Mouse (Mus musculus): ENCODE measurements around the gene Anapc11.
A peak's percentile ranks its signal among the peaks of the same experiment; 100 is the strongest.
"Not testable (repeated sequence)": the region's sequence is repeated elsewhere in the genome, so short reads cannot be mapped to it uniquely, and the experiment has no call there.

Gene Anapc11

DNA sequence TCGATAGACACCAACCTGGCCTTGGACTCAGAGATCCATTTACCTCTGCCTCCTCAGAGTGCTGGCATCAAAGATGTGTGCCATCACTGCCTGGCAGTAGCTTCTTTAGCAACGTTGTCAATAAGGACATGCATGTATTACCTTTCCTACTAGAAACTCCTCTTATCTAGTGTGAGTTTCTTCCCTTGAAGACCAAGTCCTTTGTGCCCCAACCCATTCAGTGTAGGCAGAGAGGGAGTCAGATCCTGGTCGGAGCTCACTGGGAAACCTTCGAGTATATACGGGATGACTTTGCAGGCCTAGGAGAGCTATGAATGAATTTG, 24.0 kb upstream of the Anapc11 start:
- ATAC-seq (ENCODE audit: insufficient number of reproducible peaks, low FRiP score, low TSS enrichment): no peak

DNA sequence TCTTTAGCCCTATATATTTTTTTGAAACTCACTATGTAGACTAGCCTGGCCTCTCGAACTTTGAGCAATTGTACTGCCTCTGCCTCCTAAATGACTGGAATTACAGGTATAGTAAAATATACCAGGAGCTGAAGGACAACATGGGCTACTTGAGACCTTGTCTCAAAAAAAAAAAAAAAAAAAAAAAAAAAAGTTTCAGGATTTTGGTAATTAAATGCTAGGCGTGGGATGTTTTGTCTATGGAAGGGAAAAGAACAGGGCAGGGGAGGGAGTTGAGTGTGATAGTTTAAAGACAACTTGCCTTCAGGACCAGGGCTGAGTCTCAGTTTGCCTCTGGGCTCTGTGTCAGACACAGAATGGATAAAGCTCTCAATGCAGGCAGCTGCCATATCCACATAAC, 23.2 kb upstream of the Anapc11 start:
- ATAC-seq (ENCODE audit: insufficient number of reproducible peaks, low FRiP score, low TSS enrichment): no peak

DNA sequence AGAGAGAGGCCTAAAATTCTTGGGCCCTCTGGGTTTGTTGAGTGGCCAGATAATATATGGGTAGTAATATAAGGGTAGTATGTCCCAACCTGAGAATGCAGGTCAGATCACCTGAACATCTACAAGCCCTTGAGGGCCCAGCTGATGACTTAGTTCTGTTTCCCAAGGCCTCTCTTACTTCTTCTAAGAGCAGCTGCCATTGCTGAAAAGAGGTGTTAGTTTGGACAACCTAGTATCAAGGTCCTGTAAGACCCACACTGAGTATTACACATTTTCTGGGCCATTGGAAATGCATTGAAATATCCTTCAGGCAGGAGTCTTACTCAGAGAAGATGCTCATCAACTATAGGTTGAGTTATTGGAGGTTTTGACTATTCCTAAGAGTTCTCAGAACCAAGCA, 22.3 kb upstream of the Anapc11 start:
- ATAC-seq (ENCODE audit: insufficient number of reproducible peaks, low FRiP score, low TSS enrichment): no peak

DNA sequence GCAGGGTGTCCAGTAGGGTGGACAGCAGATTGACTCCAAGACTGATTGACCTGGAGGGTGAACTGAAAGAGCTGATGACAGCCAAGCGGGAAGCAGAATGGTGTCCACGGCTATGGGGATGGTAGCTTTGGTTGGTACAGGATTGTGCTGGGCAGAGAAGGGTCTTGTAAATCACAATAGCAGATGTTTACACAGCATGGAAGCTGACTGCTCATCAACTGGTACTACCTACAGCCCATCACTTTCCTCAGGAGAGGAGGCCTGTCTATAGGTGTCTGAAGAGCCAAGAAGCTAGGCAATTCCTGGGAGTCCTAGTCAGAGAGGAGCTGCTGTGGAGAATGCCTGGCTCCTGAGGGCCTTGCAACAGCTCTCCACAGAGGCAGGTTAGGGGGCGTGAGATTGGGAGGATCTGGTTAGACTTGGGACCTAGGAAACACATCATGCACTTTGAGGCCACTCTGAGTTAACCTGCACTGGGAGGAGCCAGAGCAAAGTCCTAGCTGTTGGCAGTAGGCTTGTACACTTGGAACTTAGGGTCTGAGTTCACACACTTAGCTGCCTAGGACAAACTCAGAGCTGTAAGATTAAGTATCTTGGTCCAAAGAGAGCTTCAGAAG, 21.7 kb upstream of the Anapc11 start:
- ATAC-seq (ENCODE audit: insufficient number of reproducible peaks, low FRiP score, low TSS enrichment): no peak

DNA sequence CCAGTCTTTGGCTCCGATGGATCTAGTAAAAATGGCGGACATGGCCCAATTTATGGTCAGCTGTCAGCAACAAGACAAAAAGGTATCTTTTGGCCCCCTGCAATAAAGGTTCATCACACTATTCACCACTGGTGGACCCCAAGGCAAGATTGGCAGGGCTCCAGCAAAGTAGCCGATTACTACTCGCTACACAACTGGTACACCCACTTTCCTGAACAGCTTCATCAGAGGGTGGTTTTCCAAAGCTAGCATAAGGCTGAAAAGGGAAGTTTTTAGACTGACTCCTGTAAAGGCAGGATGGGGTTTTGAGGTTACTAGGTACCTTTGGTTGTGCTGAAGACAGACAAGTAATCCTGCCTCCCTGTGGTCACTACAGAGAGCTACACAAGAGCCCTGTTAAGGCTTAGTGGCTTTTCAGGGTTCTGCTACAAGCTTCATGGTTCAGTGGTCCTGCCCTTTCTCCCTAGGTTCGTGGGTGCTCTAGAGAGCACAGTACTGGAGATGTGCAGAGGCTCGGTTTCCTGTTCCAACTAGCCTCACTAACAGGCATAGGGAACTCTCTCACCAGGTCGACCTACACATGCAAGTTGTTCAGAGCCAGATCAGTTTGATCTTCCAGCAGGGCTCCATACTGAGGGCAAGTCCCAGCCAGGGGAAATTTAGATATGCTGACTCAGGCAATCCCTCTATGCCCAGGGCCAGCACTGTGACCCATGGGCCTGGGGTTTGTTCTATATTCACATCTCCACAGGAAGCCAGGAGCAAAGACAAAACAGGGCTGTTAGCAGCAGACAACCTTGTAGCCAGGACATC, 20.8 kb upstream of the Anapc11 start:
- no peak for ATAC-seq (ENCODE audit: insufficient number of reproducible peaks, low FRiP score, low TSS enrichment)

DNA sequence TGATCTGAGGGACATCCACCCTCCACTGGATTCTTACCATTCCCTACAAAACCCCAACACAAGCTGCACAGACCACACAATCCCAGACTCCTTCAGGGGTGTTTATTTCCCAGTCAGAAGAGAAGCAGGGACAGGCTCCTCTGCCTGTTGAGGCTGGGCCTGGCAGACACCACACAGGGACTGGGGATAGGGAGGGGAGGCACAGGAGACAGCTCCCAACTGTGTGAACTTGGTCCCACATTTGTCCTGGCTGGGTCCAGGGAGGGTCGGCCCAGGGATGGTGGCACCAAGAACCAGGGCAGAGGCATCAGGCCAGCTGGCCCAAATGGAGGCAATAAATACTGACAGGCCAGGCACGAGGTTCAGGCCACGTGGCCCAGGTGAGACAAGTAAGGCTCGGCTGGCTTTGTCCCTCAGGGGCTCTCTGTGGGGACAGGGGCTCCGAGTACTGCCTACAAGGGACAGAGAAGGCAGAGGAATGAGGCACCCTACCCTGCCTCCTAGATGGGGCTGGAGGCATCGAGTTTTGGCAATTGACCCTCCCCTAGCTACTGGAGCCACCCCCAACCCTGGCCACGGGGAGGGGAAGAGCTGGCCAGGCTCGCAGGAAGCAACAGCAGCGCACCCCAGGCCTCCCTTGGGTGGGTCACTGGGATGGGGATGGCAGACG, 20.1 kb upstream of the Anapc11 start:
- ATAC-seq (ENCODE audit: insufficient number of reproducible peaks, low FRiP score, low TSS enrichment): no peak

DNA sequence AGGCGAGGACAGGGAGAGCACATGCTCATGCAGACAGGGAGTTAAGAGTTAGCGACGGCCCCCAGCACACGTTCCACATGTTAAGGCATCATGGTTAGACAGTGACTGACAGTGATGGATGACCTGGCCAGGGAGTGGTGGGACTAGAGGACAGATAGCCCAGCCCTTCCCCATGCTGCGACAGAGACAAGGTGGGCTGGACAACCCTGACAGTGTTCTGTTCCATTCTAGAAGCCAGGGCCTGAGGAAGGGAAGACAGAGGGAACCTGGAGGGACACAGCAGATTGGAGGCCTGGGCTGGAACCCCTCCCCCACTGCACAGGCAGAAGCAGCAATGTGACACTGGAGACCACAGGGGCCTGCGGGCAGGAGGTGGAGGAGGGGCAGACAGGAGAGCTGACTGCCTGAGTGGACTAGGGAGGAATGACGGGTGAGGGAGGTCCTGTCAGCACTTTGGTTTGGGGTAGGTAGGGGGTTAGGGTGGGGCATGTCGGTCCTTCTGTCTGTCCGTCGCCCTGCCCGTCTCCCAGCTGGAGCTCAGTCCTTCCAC, 19.5 kb upstream of the Anapc11 start:
- ATAC-seq (ENCODE audit: insufficient number of reproducible peaks, low FRiP score, low TSS enrichment): no peak

DNA sequence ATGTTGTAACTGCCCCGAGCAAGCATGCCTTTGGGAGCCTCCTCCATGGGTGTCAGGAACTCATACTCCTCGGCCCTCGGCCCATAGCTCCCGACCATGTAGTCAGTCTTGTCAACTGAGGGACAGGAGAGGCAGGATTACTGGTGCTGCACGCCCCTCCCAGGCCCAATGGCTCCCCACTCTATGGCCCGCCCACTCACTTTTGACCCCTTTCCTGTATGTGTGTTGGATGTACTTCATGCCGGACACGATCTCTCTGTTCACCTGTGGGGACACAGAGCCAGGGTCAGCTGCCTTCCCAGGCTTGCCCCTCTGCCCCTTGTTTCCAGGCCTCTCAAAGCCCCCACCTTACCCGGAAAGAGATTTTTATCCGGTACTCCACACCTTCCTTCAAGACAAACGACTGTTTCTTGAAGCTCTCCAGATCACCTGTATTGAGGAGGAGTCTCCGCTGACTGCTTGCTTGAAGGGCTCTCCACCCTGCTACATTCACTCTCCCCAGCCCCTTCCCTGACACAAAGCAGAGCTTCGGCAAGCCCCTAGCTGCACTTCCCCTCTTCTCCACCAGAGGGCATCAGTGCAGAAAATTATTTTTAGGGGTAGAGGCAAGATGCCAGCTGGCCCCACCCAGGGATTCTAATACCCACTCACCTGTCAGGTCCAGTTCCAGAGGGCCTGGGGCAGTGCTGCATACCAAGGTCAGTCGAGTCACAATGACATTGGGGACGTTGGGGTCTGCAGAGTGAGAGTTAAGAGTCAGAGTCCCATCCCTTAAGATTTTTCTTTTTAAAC, 18.7 kb upstream of the Anapc11 start:
- ATAC-seq (ENCODE audit: insufficient number of reproducible peaks, low FRiP score, low TSS enrichment): no peak

DNA sequence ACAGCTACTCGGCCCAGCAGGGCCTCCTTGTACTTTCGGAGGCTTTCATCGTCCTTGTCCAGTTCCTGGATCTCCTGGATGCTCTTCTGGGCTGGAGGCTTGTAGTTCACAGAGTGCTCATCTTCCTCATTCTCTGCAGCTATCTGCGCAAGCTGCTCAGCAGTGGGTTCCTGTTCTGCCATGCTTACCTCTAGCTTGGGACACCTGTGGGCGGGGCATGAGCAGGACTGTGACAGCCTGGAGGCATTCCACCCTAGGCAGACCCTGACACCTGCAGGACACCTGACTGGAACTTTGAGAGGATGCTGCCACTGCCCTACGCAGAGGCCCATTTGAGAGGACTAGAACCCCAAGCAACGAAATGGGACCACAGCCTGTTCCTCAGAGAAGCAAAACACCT, 18.0 kb upstream of the Anapc11 start:
- ATAC-seq (ENCODE audit: insufficient number of reproducible peaks, low FRiP score, low TSS enrichment): no peak

DNA sequence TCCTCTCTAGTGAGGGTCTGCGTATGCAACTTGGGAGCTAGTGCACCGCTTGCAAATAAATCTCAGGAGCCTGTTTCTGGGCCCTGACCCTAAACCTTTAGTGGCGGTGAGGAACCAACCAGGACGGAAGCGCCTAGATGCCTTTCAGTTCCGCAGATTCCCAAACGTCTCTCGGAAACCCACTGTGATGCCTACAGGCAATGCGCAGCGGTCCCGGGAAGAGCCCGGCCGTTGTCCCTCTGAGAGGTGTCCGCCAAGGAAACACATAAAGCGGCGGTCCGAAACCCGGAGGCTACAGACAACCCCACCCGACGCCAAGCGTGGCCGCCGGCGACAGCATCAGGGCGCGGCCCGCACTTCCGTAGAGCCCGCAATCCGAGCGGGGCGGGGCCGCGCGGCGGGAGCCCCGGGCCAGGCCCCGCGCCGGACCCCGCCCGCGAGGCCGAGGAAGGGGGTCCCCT, 17.3 kb upstream of the Anapc11 start:
- no peak for ATAC-seq (ENCODE audit: insufficient number of reproducible peaks, low FRiP score, low TSS enrichment)

DNA sequence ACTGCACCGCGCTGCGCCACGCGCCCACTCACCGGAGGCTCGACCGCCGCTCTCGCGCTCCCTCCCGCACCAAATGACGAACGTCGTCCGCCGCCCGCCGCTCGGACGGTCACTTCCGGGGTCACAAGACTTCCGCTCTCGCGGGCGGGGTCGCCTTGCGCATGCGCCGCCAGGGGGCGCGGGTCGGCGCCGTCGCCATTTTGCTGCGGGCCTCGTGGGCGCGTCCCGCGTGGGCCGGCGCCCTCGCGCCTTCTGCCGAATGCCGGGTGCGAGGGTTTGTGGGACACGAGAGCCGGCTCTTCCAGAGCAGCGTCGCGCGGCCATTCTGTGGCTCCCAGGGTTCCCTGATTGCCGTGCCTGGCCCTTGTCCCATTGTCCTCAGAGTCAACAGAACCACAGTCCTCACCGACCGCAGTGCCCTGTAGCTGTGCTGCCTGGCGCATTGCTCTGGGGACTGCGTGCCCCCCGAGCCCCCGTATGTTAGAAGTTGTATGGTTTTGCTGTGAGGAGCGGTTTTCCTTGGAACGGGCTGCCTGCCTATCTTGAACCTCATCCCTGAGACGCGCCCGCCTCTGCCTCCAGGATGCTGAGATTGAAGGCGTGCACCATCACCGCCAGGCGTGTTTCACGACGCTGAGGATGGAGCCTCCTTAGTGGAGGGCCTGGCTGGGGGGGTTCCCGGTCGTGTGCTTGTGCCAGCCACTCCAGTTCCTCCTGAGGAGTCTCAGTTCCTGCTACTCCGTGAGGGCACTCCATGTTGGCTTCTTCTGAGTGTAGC, 16.5 kb upstream of the Anapc11 start, which contains the start of gene Arhgdia:
Gene Arhgdia, minus strand, starts transcription at position 135 of the 778 bp plus-strand sequence.
- peak; percentile 60; the same call in 1 of the 2 replicates for ATAC-seq (ENCODE audit: insufficient number of reproducible peaks, low FRiP score, low TSS enrichment)

DNA sequence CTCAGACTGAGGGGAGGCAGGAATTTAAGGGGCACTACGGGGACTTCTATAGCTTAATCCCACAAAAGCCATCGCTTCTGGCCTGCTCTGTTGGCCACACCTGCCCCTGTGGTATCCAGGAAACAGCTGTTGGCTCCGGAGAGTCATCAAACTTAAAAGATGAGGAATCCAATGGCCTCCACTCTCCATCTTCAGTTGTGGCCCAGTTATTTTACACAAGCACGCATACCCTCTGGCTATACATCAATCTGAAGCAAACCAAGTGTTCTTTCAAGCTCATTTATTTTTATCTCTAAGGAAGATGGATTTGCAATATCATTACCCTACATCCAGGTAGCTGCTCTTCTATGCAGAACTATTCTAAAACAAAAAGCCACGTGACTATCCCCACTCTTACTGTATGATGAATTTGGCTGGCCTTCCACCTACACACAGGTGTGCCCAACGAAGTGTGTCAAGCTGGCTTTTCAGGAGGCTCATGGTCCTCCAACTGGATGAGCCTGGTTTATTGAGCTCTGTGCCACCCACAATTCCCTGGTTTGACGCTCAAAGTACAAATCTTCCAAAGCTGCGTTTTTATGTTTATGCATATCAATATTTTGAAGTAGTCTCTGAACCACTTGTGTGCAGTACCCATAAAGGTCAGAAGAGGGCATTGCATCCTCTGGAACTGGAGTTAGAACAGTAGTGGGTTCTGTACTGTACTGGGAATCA, 15.8 kb upstream of the Anapc11 start:
- no peak for ATAC-seq (ENCODE audit: insufficient number of reproducible peaks, low FRiP score, low TSS enrichment)

DNA sequence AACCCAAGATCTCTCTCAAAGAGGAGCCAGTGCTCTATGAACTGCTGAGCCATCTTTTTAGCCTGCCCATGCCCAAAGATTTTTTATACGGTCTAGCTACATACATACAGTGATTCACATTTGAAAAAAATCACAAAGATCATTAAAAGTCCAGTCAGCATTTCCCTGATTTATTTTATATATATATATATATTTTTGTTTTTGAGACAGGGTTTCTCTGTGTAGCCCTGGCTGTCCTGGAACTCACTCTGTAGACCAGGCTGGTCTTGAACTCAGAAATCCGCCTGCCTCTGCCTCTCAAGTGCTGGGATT, 15.3 kb upstream of the Anapc11 start:
- not testable (repeated sequence) for ATAC-seq (ENCODE audit: insufficient number of reproducible peaks, low FRiP score, low TSS enrichment)

DNA sequence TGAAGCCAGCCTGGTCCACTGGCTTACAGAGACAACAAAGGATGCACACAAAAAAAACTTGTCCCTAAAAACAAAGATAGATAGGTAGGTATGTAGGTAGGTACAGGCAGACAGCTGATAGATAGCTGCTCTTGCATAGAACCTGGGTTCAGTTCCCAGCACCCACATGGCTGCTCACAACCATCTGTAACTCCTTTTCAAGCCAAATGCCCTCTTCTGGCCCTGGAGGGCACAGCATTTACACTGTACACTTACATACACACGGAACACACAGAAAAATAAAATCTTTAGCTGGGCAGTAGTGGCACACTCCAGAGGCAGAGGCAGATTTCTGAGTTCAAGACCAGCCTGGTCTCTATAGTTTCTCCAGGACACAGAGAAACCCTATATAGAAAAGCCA, 14.3 kb upstream of the Anapc11 start:
- ATAC-seq (ENCODE audit: insufficient number of reproducible peaks, low FRiP score, low TSS enrichment): no peak

DNA sequence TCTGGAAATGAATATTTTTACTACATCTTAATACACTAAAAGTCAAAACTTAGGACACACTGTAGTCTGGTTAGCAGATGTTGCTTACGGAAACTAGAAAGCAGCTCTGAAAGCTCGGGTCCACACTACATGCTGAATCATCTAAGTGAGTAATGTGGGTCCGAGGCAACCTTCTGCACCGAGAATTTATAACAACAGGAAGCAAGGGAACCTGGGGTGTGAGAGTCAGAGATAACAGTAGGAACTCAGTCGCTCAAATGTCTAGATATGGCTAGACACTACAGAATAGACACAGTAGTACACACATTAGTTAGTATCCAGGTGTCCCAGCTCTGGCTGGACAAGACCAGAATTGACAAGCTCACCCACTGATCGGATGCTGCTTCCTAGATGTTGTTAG, 9.7 kb upstream of the Anapc11 start:
- ATAC-seq (ENCODE audit: insufficient number of reproducible peaks, low FRiP score, low TSS enrichment): no peak

DNA sequence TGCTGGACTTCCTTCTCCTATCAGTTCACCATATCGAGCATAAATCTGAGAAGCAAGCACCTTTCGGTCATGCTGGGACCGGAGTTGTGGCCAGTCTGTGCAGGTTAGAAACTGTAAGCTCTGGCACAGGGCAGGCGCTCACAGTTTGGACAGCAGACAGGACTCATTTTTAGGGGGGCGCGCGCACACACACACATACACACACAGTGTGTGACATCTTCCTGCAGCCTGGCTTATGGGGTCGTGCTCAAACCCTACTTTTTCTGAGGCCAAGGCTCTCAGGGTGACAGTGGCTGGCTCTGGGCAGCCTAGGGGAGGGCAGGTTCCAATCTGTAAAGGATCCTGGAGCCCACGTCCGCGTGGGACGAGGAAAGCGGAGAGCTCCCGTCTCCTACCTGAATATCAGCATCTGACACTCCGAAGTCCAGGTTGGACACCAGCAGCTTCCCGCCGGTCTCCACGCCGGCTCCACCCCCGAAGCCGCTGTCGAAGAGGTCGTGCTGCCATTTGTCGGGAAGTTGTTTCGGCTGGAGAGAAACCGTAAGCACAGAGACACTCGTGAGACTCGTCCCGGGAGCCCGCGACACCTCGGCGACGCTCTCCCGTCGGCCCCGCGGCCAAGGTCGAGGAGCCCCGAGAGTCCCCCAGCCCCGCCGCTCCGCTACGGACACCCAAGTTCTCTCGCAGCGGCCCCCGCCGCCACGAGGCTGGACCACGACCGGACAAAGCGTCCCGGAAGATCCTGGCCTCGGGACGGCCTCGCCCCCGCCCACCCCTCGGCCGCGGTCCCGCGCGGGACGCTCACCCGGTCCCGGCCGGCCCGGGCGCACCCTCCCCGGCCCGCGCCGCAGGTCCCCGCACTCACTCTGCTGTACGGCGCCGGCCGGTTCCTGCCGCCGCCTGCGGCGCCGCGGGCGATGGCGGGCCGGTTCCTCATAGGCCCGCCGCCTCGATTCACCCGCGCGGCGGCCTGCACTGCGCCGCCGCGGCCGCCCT, 683 bp upstream of the Anapc11 start:
- ATAC-seq (ENCODE audit: insufficient number of reproducible peaks, low FRiP score, low TSS enrichment): no peak; the same call in 1 of the 2 replicates

DNA sequence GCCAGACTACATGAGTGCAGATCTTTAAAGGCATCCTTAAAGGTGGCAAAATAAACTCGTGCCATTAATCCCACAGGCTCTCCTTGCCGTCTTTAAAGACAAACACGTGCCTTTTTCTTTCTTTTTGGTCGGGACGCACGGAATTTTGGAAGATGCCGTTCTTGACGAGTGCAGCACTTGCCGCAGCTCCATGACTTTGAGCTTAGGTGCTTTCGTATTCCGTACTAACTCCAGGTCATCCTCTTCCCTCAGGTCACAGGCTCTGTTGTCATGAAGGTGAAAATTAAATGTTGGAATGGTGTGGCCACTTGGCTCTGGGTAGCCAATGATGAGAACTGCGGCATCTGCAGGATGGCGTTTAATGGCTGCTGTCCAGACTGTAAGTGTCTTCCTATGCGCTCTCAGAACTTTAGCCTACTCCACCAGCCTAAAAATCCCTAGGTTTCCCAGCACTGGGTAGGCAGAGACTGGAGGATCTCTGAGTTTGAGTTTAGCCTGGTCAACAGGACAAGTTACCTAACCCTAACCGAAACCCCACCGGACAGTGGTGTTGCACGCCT, 849 bp downstream of the Anapc11 start:
- ATAC-seq (ENCODE audit: insufficient number of reproducible peaks, low FRiP score, low TSS enrichment): no peak

DNA sequence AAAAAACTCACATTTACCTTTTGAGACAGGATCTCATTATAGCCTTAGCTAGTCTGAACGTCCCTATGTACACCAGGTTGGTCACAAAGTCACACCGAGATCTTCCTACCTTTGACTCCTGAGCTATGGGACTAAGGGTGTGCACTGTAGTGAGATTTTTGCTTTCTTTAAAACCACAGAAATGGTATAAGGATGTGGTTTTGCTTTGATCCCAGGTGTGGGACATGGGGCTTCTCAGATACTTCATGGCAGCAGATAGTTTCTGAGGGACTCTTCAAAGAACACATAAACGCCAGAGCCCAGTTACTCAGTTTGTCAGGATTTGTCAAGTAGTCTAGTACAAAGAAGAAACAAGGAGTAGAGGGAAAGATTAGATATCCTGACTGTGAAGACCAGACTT, 2.5 kb downstream of the Anapc11 start:
- no peak for ATAC-seq (ENCODE audit: insufficient number of reproducible peaks, low FRiP score, low TSS enrichment)
